Mouse (Mus musculus): Measurements from ENCODE around the gene Nsun3.

- TF ChIP-seq CTCF (IDR thresholded peaks at IDR 0.05; ENCODE audit: extremely low read depth, insufficient read length, insufficient replicate concordance, low read depth, low read length) (no peak), POLR2A (IDR thresholded peaks at IDR 0.05; ENCODE audit: low read depth, low read length) (no peak)
Observed at GRCm38 (mm10) chr16:62778282-62778681, 8.3 kb downstream of the Nsun3 start.
